Mouse (Mus musculus) adrenal gland, postnatal 36 days (tissue): ENCODE measurements around the gene Trpm3. TPM values are rescaled to one million over a fixed set of nuclear protein-coding genes. Genes with fewer than 3 reads are reported as not detected.
A peak's percentile ranks its signal among the peaks of the same experiment; 100 is the strongest.

Experiments used
- DNase-seq, 2 experiments: peaks; one replicate each; pipeline ENCODE4 v3.0.0; 2021; ENCODE audit warnings: mixed read lengths in 1 of 2
- microRNA-seq: library from miRNA; unstranded; fragments of <30 nt; microRNA quantifications from one replicate; pipeline ENCODE4 v1.2.0, GENCODE M21; 2021
- total RNA-seq, 2 experiments: library from RNA; stranded (reverse); gene quantifications; 2 replicates each; pipeline ENCODE4 v1.2.3; 2021

The Trpm3 gene
- total RNA-seq, 2 experiments from 2014 or later: 0.86 to 1.1 TPM

- DNase-seq: no peak
Measured at GRCm38 (mm10) chr19:23036782-23037477, 898.1 kb downstream of the Trpm3 start.

- DNase-seq: no peak
Measured at GRCm38 (mm10) chr19:23037499-23037898, 898.7 kb downstream of the Trpm3 start.

- DNase-seq: no peak
Measured at GRCm38 (mm10) chr19:23038321-23038720, 899.5 kb downstream of the Trpm3 start.

DNA sequence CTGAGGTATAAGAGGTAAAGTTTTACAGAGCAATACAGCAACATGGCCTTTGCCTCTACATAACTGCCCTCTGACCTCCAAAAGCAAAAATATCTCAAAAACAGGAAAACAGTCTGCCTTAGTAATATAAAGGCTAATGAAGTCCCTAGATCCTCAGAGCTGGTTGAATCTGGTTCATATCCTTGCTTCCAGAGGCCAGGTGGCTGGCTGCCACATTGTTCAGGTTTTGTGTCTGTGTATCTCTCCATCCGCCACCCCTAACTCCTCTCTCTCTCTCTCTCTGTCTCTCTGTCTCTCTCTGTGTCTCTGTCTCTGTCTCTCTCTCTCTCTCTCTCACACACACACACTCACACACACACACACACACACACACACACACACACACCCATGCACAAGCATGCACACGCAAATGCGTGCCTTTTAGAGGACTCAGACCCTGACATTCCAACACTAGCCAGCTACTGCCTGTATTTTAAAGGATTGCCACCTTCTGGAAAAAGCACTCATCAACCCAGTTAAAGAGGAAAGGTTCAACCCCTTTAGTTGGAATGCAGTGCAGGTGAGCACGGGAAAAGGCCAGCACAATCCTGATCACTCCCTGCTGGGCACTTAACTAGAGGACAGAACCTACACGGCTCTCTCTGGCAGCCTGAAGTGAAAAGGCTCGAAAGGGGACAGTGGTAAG lies 902.8 kb downstream of the Trpm3 start:
- no peak for DNase-seq

DNA sequence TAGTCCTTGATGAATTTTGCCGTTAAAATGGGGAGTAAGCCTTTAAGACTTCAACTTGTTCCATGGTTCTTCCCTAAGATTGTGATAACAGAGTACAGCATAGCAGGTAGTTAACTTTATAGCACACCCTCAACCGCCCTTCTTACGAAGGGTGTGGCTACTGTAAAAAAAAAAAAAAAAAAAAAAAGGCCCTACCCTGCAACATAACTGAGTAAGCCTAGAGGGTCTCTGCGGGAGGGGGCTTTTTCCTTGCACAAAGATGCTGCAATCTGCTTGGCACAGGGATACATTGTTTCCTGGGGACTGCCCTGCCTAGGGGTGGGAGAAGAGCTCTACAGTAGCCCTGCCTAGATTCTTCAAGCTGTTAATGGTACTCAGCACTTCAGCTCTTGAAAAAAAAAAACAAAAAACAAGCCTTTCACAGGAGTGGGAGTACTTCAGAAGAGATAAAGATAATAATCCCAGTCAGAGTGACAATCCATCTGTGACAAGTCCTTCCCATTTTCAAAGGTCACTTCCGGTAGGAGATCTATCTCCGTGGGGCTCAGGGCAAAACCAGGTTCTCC lies 903.4 kb downstream of the Trpm3 start:
- no peak for DNase-seq

DNA sequence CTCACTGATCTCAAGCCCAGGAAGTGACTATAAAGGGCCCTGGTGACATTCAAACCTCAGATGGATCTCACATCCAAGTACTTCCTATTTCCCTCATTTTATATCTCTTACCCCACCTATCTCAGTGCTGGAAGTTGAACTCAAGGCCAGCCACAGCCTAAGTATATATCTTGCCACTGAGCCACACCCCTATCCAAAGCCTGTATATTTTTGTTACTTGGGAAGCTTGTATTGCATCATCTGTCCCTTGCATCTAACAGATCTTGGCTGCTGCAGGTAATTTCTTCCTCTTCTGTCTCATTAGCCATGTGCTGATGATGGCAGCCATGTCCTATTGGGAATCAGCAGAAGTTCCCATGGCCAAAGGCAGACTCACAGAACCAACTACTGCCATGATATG lies 904.9 kb downstream of the Trpm3 start:
- DNase-seq: no peak

Small RNA genes lying within 50 kb of the gene (microRNA-seq; reads per million reads assigned to microRNA genes)
- 48.8 reads per million, percentile 44 among the genes with 10 or more reads in this experiment for gene Mir204
